Mouse (Mus musculus): ENCODE measurements around the gene Drc3.

Gene Drc3

GRCm38 (mm10) chr11:60319257-60320066 lies 33.7 kb upstream of the Drc3 start:
- Histone ChIP-seq H3K27me3 (ENCODE audit: control insufficient read depth, insufficient read depth, low read length, poor library complexity, severe bottlenecking) (no peaks in the 10 kb centered on the region), H3K36me3 (ENCODE audit: control insufficient read depth, insufficient read depth, low read length, poor library complexity, severe bottlenecking) (no peaks in the 10 kb centered on the region)
- DNase-seq (ENCODE audit: low read depth, low spot score) = no peak

DNA sequence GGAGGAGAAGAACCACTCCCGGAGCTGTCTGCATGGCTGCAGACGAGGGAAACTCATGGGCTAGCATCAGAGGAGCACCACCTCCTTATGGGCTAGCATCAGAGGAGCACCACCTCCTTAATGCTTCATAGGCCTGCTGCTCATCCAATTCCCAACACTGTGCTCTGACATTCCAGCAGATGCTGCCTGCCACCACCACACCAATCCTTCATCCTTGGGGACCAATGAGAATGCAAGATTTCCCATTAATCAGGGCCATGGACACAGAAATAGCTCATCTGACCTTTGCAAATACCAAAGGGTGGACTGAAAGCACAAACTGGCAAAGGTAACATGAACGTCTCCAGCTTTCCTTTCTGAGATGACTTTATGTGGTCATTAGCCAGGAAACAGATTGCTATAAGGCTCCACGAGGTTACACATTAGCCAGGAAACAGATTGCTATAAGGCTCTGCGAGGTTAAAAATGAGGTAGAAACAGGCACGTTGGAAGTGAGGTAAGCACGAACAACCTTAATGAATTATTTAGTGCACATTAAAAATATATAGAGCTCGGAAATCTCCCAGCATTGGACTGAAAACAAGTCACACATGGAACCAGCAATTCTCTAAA lies 32.6 kb upstream of the Drc3 start:
- DNase-seq (ENCODE audit: low read depth, low spot score) = no peak
- H3K27me3 ChIP-seq (ENCODE audit: control insufficient read depth, insufficient read depth, low read length, poor library complexity, severe bottlenecking) = no peaks in the 10 kb centered on the region
- H3K36me3 ChIP-seq (ENCODE audit: control insufficient read depth, insufficient read depth, low read length, poor library complexity, severe bottlenecking) = no peaks in the 10 kb centered on the region

GRCm38 (mm10) chr11:60321438-60321837 lies 31.7 kb upstream of the Drc3 start:
- Histone ChIP-seq H3K27me3 (ENCODE audit: control insufficient read depth, insufficient read depth, low read length, poor library complexity, severe bottlenecking) (no peaks in the 10 kb centered on the region), H3K36me3 (ENCODE audit: control insufficient read depth, insufficient read depth, low read length, poor library complexity, severe bottlenecking) (no peaks in the 10 kb centered on the region)
- DNase-seq (ENCODE audit: low read depth, low spot score) = no peak

- no peaks in the 10 kb centered on the region for H3K27me3 ChIP-seq (ENCODE audit: control insufficient read depth, insufficient read depth, low read length, poor library complexity, severe bottlenecking)
- DNase-seq (ENCODE audit: low read depth, low spot score) = no peak
- no peaks in the 10 kb centered on the region; the same call in 1 of the 2 replicates for H3K36me3 ChIP-seq (ENCODE audit: control insufficient read depth, insufficient read depth, low read length, poor library complexity, severe bottlenecking)
Observed at GRCm38 (mm10) chr11:60323731-60324130, 29.4 kb upstream of the Drc3 start.

DNA sequence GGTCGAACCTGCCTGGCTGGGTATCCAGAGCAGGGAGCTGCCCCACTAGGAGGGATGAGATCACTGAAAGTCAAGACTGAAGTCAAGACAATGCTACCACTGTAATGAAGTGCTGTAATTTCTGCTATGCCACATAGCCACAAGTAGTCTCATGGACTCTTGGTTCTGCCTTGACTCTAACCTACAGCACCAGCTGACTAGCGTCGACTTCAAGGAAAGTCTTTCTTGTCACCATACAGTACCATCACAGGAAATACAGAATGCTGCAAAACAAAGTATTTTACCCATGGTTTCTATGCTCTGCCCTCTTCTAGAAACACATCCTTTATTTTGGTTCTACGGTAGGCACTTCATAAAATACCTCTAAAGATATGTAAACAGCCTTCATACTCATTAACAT lies 22.6 kb upstream of the Drc3 start:
- Histone ChIP-seq H3K36me3 (ENCODE audit: control insufficient read depth, insufficient read depth, low read length, poor library complexity, severe bottlenecking) (no peaks in the 10 kb centered on the region; the same call in 1 of the 2 replicates), H3K27me3 (ENCODE audit: control insufficient read depth, insufficient read depth, low read length, poor library complexity, severe bottlenecking) (no peaks in the 10 kb centered on the region)
- no peak for DNase-seq (ENCODE audit: low read depth, low spot score)

DNA sequence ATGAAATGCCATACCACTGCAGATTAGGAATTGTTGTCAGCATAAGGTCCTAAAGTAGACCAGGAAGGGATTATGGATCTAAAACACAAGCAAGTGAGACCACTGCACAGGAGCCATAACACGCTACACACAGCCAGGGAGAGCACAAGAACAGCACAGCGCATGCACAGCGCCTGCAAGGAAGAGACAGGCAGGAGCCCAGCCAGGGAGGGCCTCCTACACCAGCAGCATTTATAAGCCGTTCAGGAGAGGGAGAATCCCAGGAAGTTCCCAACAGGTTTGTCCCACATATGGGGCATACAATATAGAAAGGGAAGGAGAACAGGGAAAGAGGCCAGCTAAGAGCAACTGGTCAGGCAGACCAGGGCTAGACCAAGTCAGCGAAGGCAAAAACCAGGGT lies 19.7 kb upstream of the Drc3 start:
- no peaks in the 10 kb centered on the region for H3K27me3 ChIP-seq (ENCODE audit: control insufficient read depth, insufficient read depth, low read length, poor library complexity, severe bottlenecking)
- no peak for DNase-seq (ENCODE audit: low read depth, low spot score)
- no peaks in the 10 kb centered on the region for H3K36me3 ChIP-seq (ENCODE audit: control insufficient read depth, insufficient read depth, low read length, poor library complexity, severe bottlenecking)

- DNase-seq (ENCODE audit: low read depth, low spot score) = peak; percentile 11
- Histone ChIP-seq H3K27me3 (ENCODE audit: control insufficient read depth, insufficient read depth, low read length, poor library complexity, severe bottlenecking) (no peaks in the 10 kb centered on the region), H3K36me3 (ENCODE audit: control insufficient read depth, insufficient read depth, low read length, poor library complexity, severe bottlenecking) (no peaks in the 10 kb centered on the region)
Observed at GRCm38 (mm10) chr11:60334124-60334523, 19.0 kb upstream of the Drc3 start.

DNA sequence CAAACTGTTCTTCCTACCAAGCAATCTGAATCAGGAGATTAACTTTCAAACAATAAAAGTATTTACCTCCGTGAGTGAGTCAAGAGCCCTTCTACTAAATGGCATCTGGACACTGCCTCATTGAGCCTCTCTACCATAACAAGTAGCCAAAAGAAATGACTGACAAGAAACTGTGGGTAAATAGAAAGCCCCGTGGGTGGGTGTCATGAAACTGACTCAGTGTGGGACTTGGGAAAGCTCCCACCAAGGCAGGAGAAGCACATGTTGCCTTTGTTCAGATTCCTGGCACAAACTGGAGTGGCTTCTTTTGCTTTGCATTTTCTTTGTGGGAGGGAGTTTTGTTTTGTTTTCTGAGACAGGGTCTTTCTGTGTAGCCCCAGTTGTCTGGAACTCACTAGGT lies 17.4 kb upstream of the Drc3 start:
- no peak for DNase-seq (ENCODE audit: low read depth, low spot score)
- Histone ChIP-seq H3K27me3 (ENCODE audit: control insufficient read depth, insufficient read depth, low read length, poor library complexity, severe bottlenecking) (no peaks in the 10 kb centered on the region), H3K36me3 (ENCODE audit: control insufficient read depth, insufficient read depth, low read length, poor library complexity, severe bottlenecking) (no peaks in the 10 kb centered on the region)

GRCm38 (mm10) chr11:60338291-60338690 lies 14.8 kb upstream of the Drc3 start:
- H3K36me3 ChIP-seq (ENCODE audit: control insufficient read depth, insufficient read depth, low read length, poor library complexity, severe bottlenecking) = no peaks in the 10 kb centered on the region
- H3K27me3 ChIP-seq (ENCODE audit: control insufficient read depth, insufficient read depth, low read length, poor library complexity, severe bottlenecking) = no peaks in the 10 kb centered on the region
- DNase-seq (ENCODE audit: low read depth, low spot score) = peak; percentile 71

GRCm38 (mm10) chr11:60339361-60339760 lies 13.8 kb upstream of the Drc3 start:
- DNase-seq (ENCODE audit: low read depth, low spot score) = no peak
- Histone ChIP-seq H3K36me3 (ENCODE audit: control insufficient read depth, insufficient read depth, low read length, poor library complexity, severe bottlenecking) (no peaks in the 10 kb centered on the region), H3K27me3 (ENCODE audit: control insufficient read depth, insufficient read depth, low read length, poor library complexity, severe bottlenecking) (no peaks in the 10 kb centered on the region)

GRCm38 (mm10) chr11:60345868-60346267 lies 7.3 kb upstream of the Drc3 start:
- no peak for DNase-seq (ENCODE audit: low read depth, low spot score)

DNA sequence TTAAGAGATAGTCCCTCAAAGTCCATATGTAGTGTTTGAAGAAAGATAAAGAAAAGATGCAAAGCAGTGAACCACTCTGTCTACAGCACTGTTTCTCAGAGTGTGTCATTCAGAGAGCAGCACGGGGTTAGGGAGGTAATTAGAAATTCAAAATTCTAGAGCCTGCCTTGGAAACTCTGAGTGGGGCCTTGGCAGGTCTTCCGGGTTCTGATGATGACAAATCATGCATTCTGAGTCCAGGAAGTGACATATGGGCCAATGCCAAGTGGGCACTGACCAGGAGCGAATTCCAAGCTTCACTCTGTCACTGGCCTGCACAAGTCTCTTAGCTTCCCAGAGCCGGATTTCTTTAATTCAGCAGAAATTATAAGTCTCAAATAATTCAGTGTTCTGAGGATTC lies 6.6 kb upstream of the Drc3 start:
- Histone ChIP-seq H3K27me3 (ENCODE audit: control insufficient read depth, insufficient read depth, low read length, poor library complexity, severe bottlenecking) (no peaks in the 10 kb centered on the region), H3K36me3 (ENCODE audit: control insufficient read depth, insufficient read depth, low read length, poor library complexity, severe bottlenecking) (no peaks in the 10 kb centered on the region)
- DNase-seq (ENCODE audit: low read depth, low spot score) = no peak

More at GRCm38 (mm10) chr11:60345868-60346267, 7.3 kb upstream of the Drc3 start:
- H3K27me3 ChIP-seq (ENCODE audit: control insufficient read depth, insufficient read depth, low read length, poor library complexity, severe bottlenecking) = no peaks in the 10 kb centered on the region
- H3K36me3 ChIP-seq (ENCODE audit: control insufficient read depth, insufficient read depth, low read length, poor library complexity, severe bottlenecking) = no peaks in the 10 kb centered on the region

DNA sequence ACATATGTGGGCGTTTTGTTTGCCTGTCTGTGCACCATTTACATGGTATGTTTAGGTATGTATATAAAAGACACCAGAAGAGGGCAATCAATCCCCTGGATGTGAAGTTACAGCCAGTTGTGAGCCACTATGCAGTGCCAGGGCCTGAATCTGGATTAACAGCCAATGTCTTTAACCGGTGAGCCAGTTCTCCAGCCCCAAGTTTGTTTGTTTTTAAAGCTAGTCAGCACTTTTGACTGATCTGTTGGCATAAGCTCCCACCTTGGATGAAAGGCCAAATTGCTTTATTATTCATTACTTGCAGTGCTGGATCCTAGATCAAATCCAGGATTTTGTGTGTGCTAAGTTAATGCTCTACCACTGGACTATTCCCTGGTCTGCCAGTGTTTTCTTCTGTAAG lies 1.7 kb upstream of the Drc3 start:
- H3K27me3 ChIP-seq (ENCODE audit: control insufficient read depth, insufficient read depth, low read length, poor library complexity, severe bottlenecking) = no peaks in the 10 kb centered on the region
- DNase-seq (ENCODE audit: low read depth, low spot score) = peak; percentile 42
- no peaks in the 10 kb centered on the region for H3K36me3 ChIP-seq (ENCODE audit: control insufficient read depth, insufficient read depth, low read length, poor library complexity, severe bottlenecking)

- no peaks in the 10 kb centered on the region for H3K27me3 ChIP-seq (ENCODE audit: control insufficient read depth, insufficient read depth, low read length, poor library complexity, severe bottlenecking)
- peak; percentile 7 for DNase-seq (ENCODE audit: low read depth, low spot score)
- H3K36me3 ChIP-seq (ENCODE audit: control insufficient read depth, insufficient read depth, low read length, poor library complexity, severe bottlenecking) = no peaks in the 10 kb centered on the region
Observed at GRCm38 (mm10) chr11:60351925-60352371, 1.2 kb upstream of the Drc3 start.

GRCm38 (mm10) chr11:60355952-60356351 lies 2.8 kb downstream of the Drc3 start:
- no peaks in the 10 kb centered on the region for H3K27me3 ChIP-seq (ENCODE audit: control insufficient read depth, insufficient read depth, low read length, poor library complexity, severe bottlenecking)
- no peaks in the 10 kb centered on the region for H3K36me3 ChIP-seq (ENCODE audit: control insufficient read depth, insufficient read depth, low read length, poor library complexity, severe bottlenecking)
- no peak for DNase-seq (ENCODE audit: low read depth, low spot score)

Measured in splenic B cell, adult 2 months (primary cell).